Comparison of ENCODE assay signal across 24 mouse cellular contexts in genomic region chr7:73777777-73778176, GRCm38 (mm10). TPM values are rescaled to one million over a fixed set of nuclear protein-coding genes. Genes with fewer than 3 reads are reported as not detected.
DNase-seq lines count a peak whose midpoint lies in the region; ATAC-seq and TF ChIP-seq lines count a peak whose summit lies in the region.
"Had no signal": no experiment of that assay in that cellular context is flagged by ENCODE, and none has a peak within 500 bp of the region (broad histone marks: within the 10 kb centered on the region; RNA-seq: fewer than 3 reads in every experiment).

No protein-coding gene starts in this region.

- dilution Hi-C loops in CH12.LX (cut with MboI; ENCODE audit: extremely low pct_ligation_motif_present, extremely low pct_unique_long_range_greater_than_20kb, low sequenced_read_pairs) = no loop called here

- TF ChIP-seq CTCF in CH12.LX (conservative IDR thresholded peaks at IDR 0.05 in 1 of 2, IDR thresholded peaks at IDR 0.05 in 1 of 2; ENCODE audit: low read depth in 2 of 2, low read length in 2 of 2) (no peak), MEL (IDR thresholded peaks at IDR 0.05 in 2 of 3, conservative IDR thresholded peaks at IDR 0.05 in 1 of 3; ENCODE audit: control insufficient read depth in 1 of 3, insufficient read depth in 1 of 3, low read depth in 2 of 3, low read length in 3 of 3, poor library complexity in 1 of 3, severe bottlenecking in 1 of 3) (no peak)

- peaks cover 63% of the 10 kb centered on the region for H3K27me3 ChIP-seq in CH12.LX (replicated peaks)
- H3K27me3 ChIP-seq in MEL (ENCODE audit: control insufficient read depth in 1 of 2, insufficient read depth in 2 of 2, low read length in 2 of 2) = no peaks in the 10 kb centered on the region
- H3K27me3 ChIP-seq in hindbrain, embryonic 16.5 days (replicated peaks; ENCODE audit: control insufficient read depth, insufficient read depth, low read length) = no peaks in the 10 kb centered on the region
- H3K27me3 ChIP-seq: Patski had no signal

- H3K27ac ChIP-seq in CH12.LX (ENCODE audit: insufficient read depth, low read depth) (no peak overlapping the region), ES-E14 (ENCODE audit: insufficient read depth, low read depth, low read length, poor library complexity, severe bottlenecking) (no peak overlapping the region), MEL (ENCODE audit: control insufficient read depth, low read depth, low read length) (no peak overlapping the region)
- H3K27ac ChIP-seq in hindbrain, embryonic 16.5 days (ENCODE audit: low read depth, low read length) = no peak overlapping the region

- no peaks in the 10 kb centered on the region for H3K79me2 ChIP-seq in CH12.LX (replicated peaks; ENCODE audit: control insufficient read depth, extremely low read depth, insufficient read depth, poor library complexity, severe bottlenecking)
- H3K79me2 ChIP-seq in MEL (ENCODE audit: control insufficient read depth, insufficient read depth, low read length, poor library complexity) = no peaks in the 10 kb centered on the region

- WGBS in hindbrain, embryonic 16.5 days = 84% methylated on average over 3 of the region's 3 CpGs

- no peak for TF ChIP-seq POLR2A in CH12.LX (IDR thresholded peaks at IDR 0.05; ENCODE audit: low read depth, low read length)
- no peak for TF ChIP-seq POLR2A in MEL (IDR thresholded peaks at IDR 0.05; ENCODE audit: control insufficient read depth in 1 of 2, insufficient read depth in 1 of 2, low read depth in 1 of 2, low read length in 2 of 2, poor library complexity in 1 of 2)

- DNase-seq in CH12.LX (ENCODE audit: extremely low read depth) (no peak), ES-E14 (ENCODE audit: low read depth, low spot score) (no peak), MEL (ENCODE audit: low read depth, low spot score) (no peak)
- DNase-seq in urinary bladder, postnatal 4 days (ENCODE audit: low spot score in 2 of 2) = no peak
- DNase-seq in right cerebral cortex, postnatal 14 days = no peak
- DNase-seq: adrenal gland, adult 2 months; adrenal gland, adult 8-10 months; adrenal gland, postnatal 10 days; adrenal gland, postnatal 14 days; adrenal gland, postnatal 25 days; adrenal gland, postnatal 36 days; B cell, adult 2 months; cerebellum, adult 11 months; cerebellum, adult 11-12 months; cerebellum, adult 18-20 months; cerebellum, adult 2 months; cerebellum, adult 8-10 months; cerebellum, adult 9-10 months had no signal

- in situ Hi-C loops in CH12.LX (cut with MboI; ENCODE audit: low pct_ligation_motif_present, low pct_unique_long_range_greater_than_20kb, low sequenced_read_pairs) (no loop called here), ES-E14 (cut with MboI; ENCODE audit: low sequenced_read_pairs in 2 of 2, unreplicated experiment in 2 of 2) (no loop called here)

- no peak overlapping the region for H3K4me2 ChIP-seq in CH12.LX (ENCODE audit: insufficient read depth, low read depth, poor library complexity, severe bottlenecking)
- H3K4me2 ChIP-seq in hindbrain, embryonic 16.5 days (ENCODE audit: low read length) = no peak overlapping the region

- no peak for TF ChIP-seq RAD21 in CH12.LX (IDR thresholded peaks at IDR 0.05; ENCODE audit: low read depth, low read length)
- TF ChIP-seq RAD21 in MEL (IDR thresholded peaks at IDR 0.05; ENCODE audit: low read depth, low read length) = no peak

- no peaks in the 10 kb centered on the region for H3K9me3 ChIP-seq in CH12.LX (replicated peaks; ENCODE audit: low read length)
- H3K9me3 ChIP-seq in ES-E14 (ENCODE audit: control insufficient read depth, insufficient read depth, low read depth, low read length) = no peaks in the 10 kb centered on the region
- no peaks in the 10 kb centered on the region for H3K9me3 ChIP-seq in MEL (replicated peaks; ENCODE audit: insufficient read depth, low read length)
- H3K9me3 ChIP-seq in hindbrain, embryonic 16.5 days (ENCODE audit: control insufficient read depth, low read length) = no peaks in the 10 kb centered on the region
- H3K9me3 ChIP-seq: G1E had no signal

- no peaks in the 10 kb centered on the region for H3K4me1 ChIP-seq in CH12.LX (ENCODE audit: control insufficient read depth in 1 of 2, insufficient read depth in 2 of 2)
- H3K4me1 ChIP-seq in ES-E14 (ENCODE audit: control insufficient read depth in 2 of 2, insufficient read depth in 2 of 2, low read length in 2 of 2, poor library complexity in 1 of 2) = no peaks in the 10 kb centered on the region
- no peaks in the 10 kb centered on the region for H3K4me1 ChIP-seq in MEL (ENCODE audit: control insufficient read depth in 1 of 2, insufficient read depth in 2 of 2, low read length in 2 of 2)
- H3K4me1 ChIP-seq in hindbrain, embryonic 16.5 days (ENCODE audit: control insufficient read depth, insufficient read depth, low read depth, low read length) = no peaks in the 10 kb centered on the region

- H3K36me3 ChIP-seq in CH12.LX (replicated peaks in 1 of 2; ENCODE audit: control insufficient read depth in 1 of 2, insufficient read depth in 1 of 2, low read length in 1 of 2) (no peaks in the 10 kb centered on the region), ES-E14 (ENCODE audit: control insufficient read depth, insufficient read depth, low read length, poor library complexity, severe bottlenecking) (no peaks in the 10 kb centered on the region), MEL (ENCODE audit: control insufficient read depth in 1 of 2, insufficient read depth in 2 of 2, low read length in 2 of 2) (no peaks in the 10 kb centered on the region)
- no peaks in the 10 kb centered on the region; the same call in 1 of the 2 replicates for H3K36me3 ChIP-seq in hindbrain, embryonic 16.5 days (ENCODE audit: control insufficient read depth, insufficient read depth, low read length)
- H3K36me3 ChIP-seq: G1E had no signal

- no peak for TF ChIP-seq EP300 in CH12.LX (IDR thresholded peaks at IDR 0.05; ENCODE audit: low read length)
- TF ChIP-seq EP300 in MEL (IDR thresholded peaks at IDR 0.05; ENCODE audit: low read depth in 1 of 2, low read length in 2 of 2) = no peak

- ATAC-seq in hindbrain, embryonic 16.5 days = no peak
- ATAC-seq: activated CD4-positive, CD25-positive, alpha-beta regulatory T cell, adult 4 months; CD4-positive, CD25-positive, alpha-beta regulatory T cell, adult 4 months; Patski had no signal

- H3K4me3 ChIP-seq in CH12.LX (replicated peaks in 1 of 3; ENCODE audit: low read depth in 2 of 3, low read length in 2 of 3, poor library complexity in 1 of 3) (no peak overlapping the region), ES-E14 (ENCODE audit: insufficient read depth in 1 of 2, low read depth in 1 of 2, low read length in 2 of 2, poor library complexity in 1 of 2, severe bottlenecking in 1 of 2) (no peak overlapping the region), MEL (ENCODE audit: control insufficient read depth in 1 of 2, insufficient read depth in 1 of 2, low read depth in 2 of 2, low read length in 2 of 2) (no peak overlapping the region)
- H3K4me3 ChIP-seq in hindbrain, embryonic 16.5 days (ENCODE audit: low read length) = no peak overlapping the region

- H3K9ac ChIP-seq in CH12.LX (ENCODE audit: insufficient read depth, low read depth) (no peak overlapping the region), ES-E14 (ENCODE audit: insufficient read depth, low read depth, low read length, poor library complexity, severe bottlenecking) (no peak overlapping the region), MEL (ENCODE audit: control insufficient read depth, low read depth, low read length, poor library complexity, severe bottlenecking) (no peak overlapping the region)
- no peak overlapping the region for H3K9ac ChIP-seq in hindbrain, embryonic 16.5 days (ENCODE audit: low read depth, low read length)

TF ChIP-seq in CH12.LX, 34 proteins besides CTCF, POLR2A, EP300 and RAD21 (continues in another document):
- no peak for TF ChIP-seq ZC3H11A (IDR thresholded peaks at IDR 0.05; ENCODE audit: low read depth, low read length)
- peak; percentile 72; the same call in 1 of the 2 replicates for TF ChIP-seq MAFK (IDR thresholded peaks at IDR 0.05; ENCODE audit: insufficient replicate concordance, low read length)
- no peak for TF ChIP-seq NELFE (IDR thresholded peaks at IDR 0.05; ENCODE audit: low read depth, low read length)
- no peak for TF ChIP-seq MXI1 (IDR thresholded peaks at IDR 0.05; ENCODE audit: low read depth, low read length)
- TF ChIP-seq MEF2A (IDR thresholded peaks at IDR 0.05; ENCODE audit: borderline replicate concordance, low read depth, low read length) = no peak
- TF ChIP-seq TBP (conservative IDR thresholded peaks at IDR 0.05; ENCODE audit: low read depth, low read length) = no peak
- TF ChIP-seq CHD1 (IDR thresholded peaks at IDR 0.05; ENCODE audit: low read depth, low read length) = no peak

TF ChIP-seq in ES-E14, 5 proteins besides CTCF, POLR2A, EP300 and RAD21:
- TF ChIP-seq MAFK (IDR thresholded peaks at IDR 0.05; ENCODE audit: insufficient read depth, low read depth, low read length) (peak; percentile 71), HCFC1 (IDR thresholded peaks at IDR 0.05; ENCODE audit: borderline replicate concordance, insufficient read depth, low read length) (no peak)

TF ChIP-seq in MEL, 35 proteins besides CTCF, POLR2A, EP300 and RAD21:
- no peak for TF ChIP-seq NRF1 (IDR thresholded peaks at IDR 0.05; ENCODE audit: insufficient read depth, low read depth, low read length, poor library complexity, severe bottlenecking)
- TF ChIP-seq HCFC1 (IDR thresholded peaks at IDR 0.05; ENCODE audit: low read depth, low read length) = no peak
- TF ChIP-seq MYB (IDR thresholded peaks at IDR 0.05; ENCODE audit: low read depth, low read length) = no peak
- TF ChIP-seq JUND (IDR thresholded peaks at IDR 0.05; ENCODE audit: low read depth, low read length) = no peak
- TF ChIP-seq ELF1 (IDR thresholded peaks at IDR 0.05; ENCODE audit: low read depth, low read length) = no peak
- peak; percentile 43; the same call in 1 of the 2 replicates for TF ChIP-seq MAFK (IDR thresholded peaks at IDR 0.05; ENCODE audit: borderline replicate concordance, low read depth, low read length)

RNA-seq across cellular contexts. Expression of gene Fam174b, which starts 37.7 kb away (rescaled TPM):
- total RNA-seq in CH12.LX (2012; rRNA removed) (not detected in 2 replicates), CH12.LX (2014; rRNA removed) (not detected in 2 replicates), ES-E14 (2012; rRNA removed) (5.7 and 6.5 TPM in 2 replicates), MEL (2012; rRNA removed) (0.88 and 1.7 TPM in 2 replicates)
- polyA plus RNA-seq in CH12.LX (2012; ENCODE audit: insufficient read length, low read depth) (not detected in 2 replicates), MEL (2012; ENCODE audit: insufficient read depth in 1 of 2, insufficient read length in 2 of 2, low read depth in 1 of 2, low replicate concordance in 2 of 2, missing spikeins in 1 of 2) (1 to 10 TPM in 1 of 2 experiments, not detected in 1; 1.4 TPM)
- polyA plus RNA-seq in hindbrain, embryonic 16.5 days (2015; fragmentation: Nextera tagmentation; extraction: Ambion mirVana) = 38.1 and 43.3 TPM in 2 replicates
- polyA plus RNA-seq: C2C12 had no signal

Comparison
In these comparisons a context has a peak if more than half of its experiments do, and no peak if none do; other contexts are left out.
1. Of the 35 proteins assayed by ChIP-seq in both MEL and CH12.LX: peak only in MEL: none; only in CH12.LX: none; in both: MAFK; in neither: 34.